Mouse (Mus musculus) left cerebral cortex, postnatal 36 days (tissue): ENCODE measurements around the gene Gpr33. TPM values are rescaled to one million over a fixed set of nuclear protein-coding genes. Genes with fewer than 3 reads are reported as not detected.

Experiments used
- DNase-seq, 2 experiments: peaks; one replicate each; pipeline ENCODE4 v3.0.0; 2021 to 2022; ENCODE audit warnings: low spot score in 2 of 2, mixed read lengths in 1 of 2
- intact Hi-C: fragments of 180-260 bp; cut with DNase I; formaldehyde crosslinking; loops from one replicate; pipeline ENCODE4 v1.15.1; 2025
- total RNA-seq, 2 experiments: library from RNA; stranded (reverse); gene quantifications; 2 replicates each; pipeline ENCODE4 v1.2.3; 2021

Gpr33 gene
- total RNA-seq, 2 experiments from 2014 or later: not detected

- intact Hi-C loops: no loop called here
- DNase-seq: no peak
These were observed 31.9 kb downstream of the Gpr33 start for GRCm38 (mm10) chr12:51995738-51996536.

- intact Hi-C loops: no loop called here
- no peak for DNase-seq
These were observed 37.2 kb downstream of the Gpr33 start for GRCm38 (mm10) chr12:51990629-51991028.

- no peak for DNase-seq
- intact Hi-C loops: no loop called here
These were observed 39.3 kb downstream of the Gpr33 start for GRCm38 (mm10) chr12:51988536-51988935.

- intact Hi-C loops: no loop called here
- DNase-seq: no peak
These were observed 42.0 kb downstream of the Gpr33 start for GRCm38 (mm10) chr12:51985826-51986225.

DNA sequence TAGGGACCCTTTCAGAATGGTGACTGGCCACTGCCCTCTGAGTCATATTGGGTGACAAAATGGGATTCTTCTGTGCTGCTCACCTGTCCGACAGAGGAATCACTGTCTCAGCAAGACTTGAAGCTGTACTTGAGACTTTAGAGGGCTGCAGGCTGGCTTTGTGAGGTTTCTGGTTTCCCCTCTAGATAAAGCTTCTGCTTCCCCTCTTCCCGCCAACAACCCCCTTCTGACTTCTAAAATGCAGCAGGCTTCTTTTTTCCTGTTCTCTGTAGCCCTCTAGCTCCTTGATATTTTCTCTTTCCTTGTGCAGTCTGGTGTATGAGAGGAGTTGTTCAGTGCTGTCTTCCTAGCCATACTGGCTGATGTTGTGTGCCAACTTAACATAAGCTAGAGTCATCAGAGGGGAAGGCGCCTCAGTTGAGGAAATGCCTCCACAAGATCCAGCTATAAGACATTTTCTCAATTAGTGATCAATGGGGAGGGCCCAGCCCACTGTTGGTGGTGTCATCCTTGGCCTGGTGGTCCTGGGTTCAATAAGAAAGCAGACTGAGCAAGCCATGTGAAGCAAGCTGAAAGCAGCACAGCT, 42.6 kb downstream of the Gpr33 start:
- intact Hi-C loops: no loop called here
- no peak for DNase-seq

DNA sequence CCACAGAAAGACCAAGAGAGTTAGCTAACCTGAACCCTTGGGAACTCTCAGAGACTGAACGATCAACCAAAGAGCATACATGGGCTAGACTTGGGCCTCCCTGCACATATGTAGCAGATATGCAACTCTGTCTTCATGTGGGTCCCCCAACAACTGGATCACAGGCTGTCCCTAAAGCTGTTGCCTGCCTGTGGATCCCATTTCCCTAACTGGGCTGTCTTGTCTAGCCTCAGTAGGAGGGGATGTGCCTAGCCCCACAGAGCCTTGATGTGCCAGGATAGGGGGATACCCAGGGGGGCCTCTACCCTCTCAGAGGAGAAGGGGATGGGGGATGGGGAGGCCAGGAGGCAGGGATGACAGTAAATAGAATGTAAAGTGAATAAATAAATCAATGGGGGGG, 44.2 kb downstream of the Gpr33 start:
- DNase-seq: no peak
- intact Hi-C loops: no loop called here

- intact Hi-C loops: no loop called here
These were observed 51.3 kb downstream of the Gpr33 start for GRCm38 (mm10) chr12:51976531-51976930.

DNA sequence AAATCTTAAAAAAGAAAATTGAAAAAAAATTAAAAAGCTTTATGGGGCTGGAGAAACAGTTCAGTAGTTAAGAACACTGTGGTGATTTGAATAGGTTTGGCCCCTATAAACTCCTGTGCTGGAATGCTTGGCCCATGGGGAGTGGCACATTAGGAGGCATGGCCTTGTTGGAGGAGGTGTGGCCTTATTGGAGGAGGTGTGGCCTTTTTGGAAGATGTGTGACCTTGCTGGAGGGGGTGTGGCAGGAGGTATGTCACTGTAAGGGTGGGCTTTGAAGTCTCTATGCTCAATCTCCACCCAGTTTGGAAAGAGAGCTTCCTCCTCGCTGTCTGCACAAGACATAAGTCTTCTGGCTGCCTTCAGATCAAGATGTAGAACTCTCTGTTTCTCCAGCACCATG, 53.5 kb downstream of the Gpr33 start:
- no peak for DNase-seq
- intact Hi-C loops: no loop called here

More at GRCm38 (mm10) chr12:51976531-51976930, 51.3 kb downstream of the Gpr33 start:
- no peak for DNase-seq

Other genes with a start within 250 kb of the Gpr33 start
- 10 to 100 TPM; 80.3 to 85.1 TPM for gene Hectd1, start 198.5 kb downstream of the Gpr33 start, total RNA-seq
- 1 to 10 TPM; 5.5 to 8.4 TPM for gene Heatr5a, start 56.7 kb downstream of the Gpr33 start, total RNA-seq
- 10 to 100 TPM in 1 of 2 experiments, 1 to 10 TPM in 1; 9.4 to 11.6 TPM for gene Dtd2, start 21.6 kb downstream of the Gpr33 start, total RNA-seq
- gene Nubpl, start 69.7 kb upstream of the Gpr33 start, total RNA-seq: 1 to 10 TPM; 4.5 to 5.0 TPM